Comparison of ENCODE assay signal across 9 mouse cellular contexts in the genomic region with DNA sequence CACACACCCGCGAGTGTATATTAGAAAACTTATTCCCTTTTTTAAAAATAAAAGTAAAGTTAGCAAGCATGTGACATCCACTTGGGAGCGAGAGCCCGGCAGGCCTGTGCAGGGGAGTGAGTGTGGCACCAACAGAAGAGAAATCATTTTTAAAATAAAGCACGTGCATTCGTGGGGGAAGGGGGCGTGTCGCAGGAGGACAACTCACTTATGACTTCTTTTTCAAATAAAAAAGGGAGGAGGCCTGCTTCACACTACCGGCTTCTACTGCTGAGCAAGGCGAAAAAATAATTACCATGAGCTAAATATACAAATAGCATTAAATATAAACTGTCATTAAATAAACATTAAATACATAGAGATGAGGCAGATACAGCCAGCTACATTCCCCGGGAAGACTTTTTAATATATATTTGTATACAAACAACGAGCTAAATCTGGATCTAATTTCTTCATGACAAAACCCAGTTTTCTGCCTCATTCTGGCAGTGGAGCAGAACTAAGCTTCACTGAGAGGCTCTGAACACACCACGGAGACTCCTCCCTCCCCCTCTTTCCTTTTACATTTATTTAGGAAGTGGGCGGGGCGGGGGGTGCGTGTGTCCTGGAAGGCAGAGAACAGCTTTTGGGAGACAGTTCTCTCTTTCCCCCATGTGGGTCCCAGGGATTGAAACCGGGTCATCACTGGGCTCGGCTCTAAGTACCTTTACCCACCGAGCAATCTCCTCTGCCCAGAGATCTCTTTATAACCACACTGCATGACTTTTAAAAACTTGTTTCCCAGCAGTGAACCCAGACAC. TPM values are rescaled to one million over a fixed set of nuclear protein-coding genes. Genes with fewer than 3 reads are reported as not detected.
A peak's percentile ranks its signal among the peaks of the same experiment; 100 is the strongest.
DNase-seq lines count a peak whose midpoint lies in the region; ATAC-seq and TF ChIP-seq lines count a peak whose summit lies in the region.
"Had no signal": no experiment of that assay in that cellular context is flagged by ENCODE, and none has a peak within 500 bp of the region (broad histone marks: within the 10 kb centered on the region; RNA-seq: fewer than 3 reads in every experiment).

No protein-coding gene starts in this region.

- 0 out of 2 replicates have a peak overlapping the region, but pooled peaks have one; percentile 8 for H3K4me3 ChIP-seq in embryonic fibroblast, embryonic 13.5 days (ENCODE audit: insufficient read depth, low read length)
- peak overlapping the region; percentile 73 for H3K4me3 ChIP-seq in limb, embryonic 10.5 days
- H3K4me3 ChIP-seq in neural tube, embryonic 13.5 days = peak overlapping the region; percentile 15; the same call in 1 of the 2 replicates

- TF ChIP-seq POLR2A in embryonic fibroblast, embryonic 13.5 days (IDR thresholded peaks at IDR 0.05; ENCODE audit: low read depth, low read length) = no peak

- H3K27me3 ChIP-seq in limb, embryonic 10.5 days (ENCODE audit: low read depth, poor library complexity, severe bottlenecking) = no peaks in the 10 kb centered on the region
- no peaks in the 10 kb centered on the region for H3K27me3 ChIP-seq in neural tube, embryonic 13.5 days

- TF ChIP-seq CTCF in embryonic fibroblast, embryonic 13.5 days (IDR thresholded peaks at IDR 0.05; ENCODE audit: borderline replicate concordance, insufficient read depth, low read length) = no peak

- no peak for ATAC-seq in neural tube, embryonic 13.5 days (ENCODE audit: low read depth)

- intact Hi-C loops in left cerebral cortex, postnatal 14 days (cut with DNase I) = no loop called here

- H3K9me3 ChIP-seq in limb, embryonic 10.5 days (replicated peaks) = no peaks in the 10 kb centered on the region
- no peaks in the 10 kb centered on the region for H3K9me3 ChIP-seq in neural tube, embryonic 13.5 days

- DNase-seq in kidney, postnatal 10 days = peak; percentile 57
- DNase-seq in kidney, postnatal 14 days = no peak
- DNase-seq in limb, embryonic 10.5 days (ENCODE audit: low spot score) = no peak
- no peak for DNase-seq in layer of hippocampus, postnatal 14 days (ENCODE audit: low spot score in 2 of 2)
- no peak for DNase-seq in layer of hippocampus, adult 9-11 months
- DNase-seq in left cerebral cortex, postnatal 14 days (ENCODE audit: low spot score in 2 of 2) = no peak
- DNase-seq: layer of hippocampus, postnatal 36 days had no signal

- peaks cover 15% of the 10 kb centered on the region for H3K36me3 ChIP-seq in limb, embryonic 10.5 days
- no peaks in the 10 kb centered on the region for H3K36me3 ChIP-seq in neural tube, embryonic 13.5 days

- peak overlapping the region; percentile 63 for H3K4me2 ChIP-seq in neural tube, embryonic 13.5 days

- WGBS in limb, embryonic 10.5 days = 44% methylated on average over 19 of the region's 19 CpGs
- WGBS in neural tube, embryonic 13.5 days = 39% methylated on average over 19 of the region's 19 CpGs

- 0 out of 2 replicates have a peak overlapping the region, but pooled peaks have one; percentile 23 for H3K9ac ChIP-seq in neural tube, embryonic 13.5 days

- peak overlapping the region; percentile 58 for H3K27ac ChIP-seq in embryonic fibroblast, embryonic 13.5 days (ENCODE audit: insufficient read depth, low read length)
- peak overlapping the region; percentile 76 for H3K27ac ChIP-seq in limb, embryonic 10.5 days
- peak overlapping the region; percentile 38 for H3K27ac ChIP-seq in neural tube, embryonic 13.5 days (replicated peaks)

- peaks cover 29% of the 10 kb centered on the region for H3K4me1 ChIP-seq in embryonic fibroblast, embryonic 13.5 days (ENCODE audit: control insufficient read depth, insufficient read depth, low read length)
- H3K4me1 ChIP-seq in limb, embryonic 10.5 days = peaks cover 87% of the 10 kb centered on the region
- peaks cover 100% of the 10 kb centered on the region for H3K4me1 ChIP-seq in neural tube, embryonic 13.5 days (replicated peaks)

RNA-seq across cellular contexts. Expression of gene Vgll4, which starts 53.7 kb away (rescaled TPM):
- 31.1 and 36.4 TPM in 2 replicates for polyA plus RNA-seq in embryonic fibroblast, embryonic 13.5 days (2011; ENCODE audit: insufficient read length, low read depth, missing spikeins)
- 114 and 129 TPM in 2 replicates for polyA plus RNA-seq in limb, embryonic 10.5 days (2016; fragmentation: Nextera tagmentation; extraction: Ambion mirVana)
- polyA plus RNA-seq in neural tube, embryonic 13.5 days (2015; fragmentation: Nextera tagmentation; extraction: Ambion mirVana) = 60.6 and 65.2 TPM in 2 replicates
- 10 to 100 TPM; 33.3 to 36.2 TPM for total RNA-seq in layer of hippocampus, postnatal 14 days (2021)
- total RNA-seq in left cerebral cortex, postnatal 14 days (2021) = 10 to 100 TPM; 48.0 to 53.4 TPM

Comparison
In these comparisons a context has a peak if more than half of its experiments do, and no peak if none do; other contexts are left out.
1. H3K4me3 ChIP-seq: peak in every context shown above with its lines; median percentile 73 in limb, embryonic 10.5 days; 15 in neural tube, embryonic 13.5 days; 8 in embryonic fibroblast, embryonic 13.5 days.